ENCODE assay signal across 10 mouse cellular contexts in the genomic region with DNA sequence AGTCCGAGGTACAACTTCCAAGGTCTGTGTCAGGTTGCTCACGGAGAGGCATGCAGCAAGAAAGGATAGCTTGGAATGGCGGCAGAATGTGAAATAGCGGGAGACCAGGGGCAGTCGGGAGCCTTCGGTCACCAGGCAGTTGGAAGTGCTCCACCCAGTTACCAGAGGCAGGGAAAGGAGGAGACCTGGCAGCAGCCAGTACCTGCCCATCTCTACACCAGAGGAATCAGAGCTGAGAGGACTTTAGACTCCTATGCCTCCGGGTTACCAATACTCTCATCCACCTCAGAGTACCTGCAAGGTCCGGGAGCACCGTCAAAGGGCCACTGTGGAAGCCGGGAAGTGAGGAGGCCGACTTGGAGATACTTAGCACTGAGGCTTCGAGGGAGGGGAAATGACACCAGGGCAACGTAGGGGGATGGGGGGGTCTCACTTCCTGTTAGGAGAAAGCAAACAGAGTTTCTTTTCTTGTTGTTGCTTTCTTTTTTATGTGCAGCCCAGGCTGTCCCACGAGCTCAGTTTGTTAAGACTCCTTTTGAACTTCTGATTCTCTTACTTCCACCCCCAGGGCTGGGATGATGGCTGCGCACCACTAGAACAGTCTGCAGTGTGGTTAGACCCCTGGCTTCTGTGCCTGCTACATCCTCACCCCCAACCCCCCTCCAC. TPM values are rescaled to one million over a fixed set of nuclear protein-coding genes. Genes with fewer than 3 reads are reported as not detected.
DNase-seq lines count a peak whose midpoint lies in the region; TF ChIP-seq lines count a peak whose summit lies in the region.
"Had no signal": no experiment of that assay in that cellular context is flagged by ENCODE, and none has a peak within 500 bp of the region (broad histone marks: within the 10 kb centered on the region; RNA-seq: fewer than 3 reads in every experiment).

A gene (minus strand): TSS at position 374 of the 666 bp plus-strand sequence.

- 18% methylated on average over 15 of the region's 15 CpGs for WGBS in liver, adult 2 months
- WGBS in bone marrow, adult 2 months, result 18% methylated on average over 15 of the region's 15 CpGs
- 26% methylated on average over 15 of the region's 15 CpGs for WGBS in small intestine, adult 2 months

- H3K4me1 ChIP-seq in liver, adult 2 months (ENCODE audit: control insufficient read depth, insufficient read depth, low read length), result peaks cover 18% of the 10 kb centered on the region
- peaks cover 2% of the 10 kb centered on the region; the same call in 1 of the 2 replicates for H3K4me1 ChIP-seq in bone marrow, adult 2 months (ENCODE audit: control insufficient read depth, insufficient read depth, low read length)
- peaks cover 15% of the 10 kb centered on the region for H3K4me1 ChIP-seq in small intestine, adult 2 months (ENCODE audit: control insufficient read depth, insufficient read depth, insufficient read length, low read length)

- H3K36me3 ChIP-seq in liver, adult 2 months (ENCODE audit: control insufficient read depth, insufficient read depth, low read length), result no peaks in the 10 kb centered on the region
- H3K36me3 ChIP-seq in small intestine, adult 2 months (ENCODE audit: control insufficient read depth, insufficient read depth, low read length), result no peaks in the 10 kb centered on the region

- no peaks in the 10 kb centered on the region for H3K27me3 ChIP-seq in liver, adult 2 months (ENCODE audit: control insufficient read depth, insufficient read depth, low read length)
- H3K27me3 ChIP-seq in small intestine, adult 2 months (ENCODE audit: control insufficient read depth, insufficient read depth, low read length), result no peaks in the 10 kb centered on the region

- TF ChIP-seq CTCF in liver, adult 2 months (IDR thresholded peaks at IDR 0.05; ENCODE audit: low read depth, low read length), result no peak
- TF ChIP-seq CTCF in bone marrow, adult 2 months (IDR thresholded peaks at IDR 0.05; ENCODE audit: control insufficient read depth, insufficient read depth, low read length), result no peak
- no peak for TF ChIP-seq CTCF in small intestine, adult 2 months (IDR thresholded peaks at IDR 0.05; ENCODE audit: extremely low read depth, insufficient read length, insufficient replicate concordance, low read depth, low read length)

- peak; percentile 93 for DNase-seq in liver, adult 2 months (ENCODE audit: extremely low read depth, low read depth, low spot score)
- DNase-seq in liver, result no peak
- peak; percentile 46 for DNase-seq in kidney, postnatal 14 days
- no peak for DNase-seq in ovary, adult 18-20 months (ENCODE audit: low spot score)
- no peak for DNase-seq in urinary bladder, postnatal 14 days (ENCODE audit: low spot score)
- no peak for DNase-seq in urinary bladder, postnatal 4 days (ENCODE audit: low spot score in 2 of 2)
- DNase-seq: cerebellum, adult 2 months; heart, adult 2 months had no signal

- H3K27ac ChIP-seq in liver, adult 2 months (replicated peaks; ENCODE audit: insufficient read depth, low read depth, low read length), result peak within 1 kb of the TSS; percentile 40
- peak within 1 kb of the TSS; percentile 49 for H3K27ac ChIP-seq in bone marrow, adult 2 months (ENCODE audit: control insufficient read depth, insufficient read depth, low read depth, low read length, poor library complexity)
- H3K27ac ChIP-seq in small intestine, adult 2 months (ENCODE audit: insufficient read depth, low read depth, low read length), result peak within 1 kb of the TSS; percentile 52
- H3K27ac ChIP-seq: heart, adult 2 months had no signal

- peak within 1 kb of the TSS; percentile 27 for H3K9ac ChIP-seq in liver, adult 2 months (ENCODE audit: low read depth, low read length)

- TF ChIP-seq POLR2A in liver, adult 2 months (IDR thresholded peaks at IDR 0.05; ENCODE audit: extremely low read depth, insufficient read depth, low read length), result 0 out of 2 replicates have a peak, but pooled peaks have one; percentile 26
- no peak for TF ChIP-seq POLR2A in bone marrow, adult 2 months (IDR thresholded peaks at IDR 0.05; ENCODE audit: borderline replicate concordance, control insufficient read depth, low read depth, low read length)
- TF ChIP-seq POLR2A in small intestine, adult 2 months (IDR thresholded peaks at IDR 0.05; ENCODE audit: low read depth, low read length), result no peak

- H3K79me2 ChIP-seq in liver, adult 2 months (ENCODE audit: control insufficient read depth, insufficient read depth, low read length), result no peaks in the 10 kb centered on the region

- H3K4me3 ChIP-seq in liver, adult 2 months (ENCODE audit: insufficient read depth, low read depth, low read length), result peak within 1 kb of the TSS; percentile 13
- peak within 1 kb of the TSS; percentile 33 for H3K4me3 ChIP-seq in bone marrow, adult 2 months (replicated peaks; ENCODE audit: control insufficient read depth, low read depth, low read length)
- H3K4me3 ChIP-seq in small intestine, adult 2 months (ENCODE audit: low read depth, low read length), result peak within 1 kb of the TSS; percentile 47
- H3K4me3 ChIP-seq: heart, adult 2 months had no signal

RNA-seq across cellular contexts. Expression of the gene that starts here (rescaled TPM):
- 4.2 and 4.9 TPM in 2 replicates for total RNA-seq in liver, adult 2 months (2014; rRNA removed)
- 3.1 and 5.5 TPM in 2 replicates for polyA plus RNA-seq in liver, adult 2 months (2012; rRNA removed)
- polyA plus RNA-seq in bone marrow, adult 2 months (2011; ENCODE audit: insufficient read depth, insufficient read length, low replicate concordance, missing spikeins), result 1.2 and 4.9 TPM in 2 replicates
- polyA plus RNA-seq in small intestine, adult 2 months (2012; rRNA removed), result 3.5 and 6.1 TPM in 2 replicates

Comparison
In these comparisons a context has a peak if more than half of its experiments do, and no peak if none do; other contexts are left out.
1. DNase-seq: peak in liver, adult 2 months (single experiment) and kidney, postnatal 14 days (single experiment); none in liver (single experiment), ovary, adult 18-20 months (single experiment), urinary bladder, postnatal 14 days (single experiment) and urinary bladder, postnatal 4 days (0 of 2).
2. Peak in every context shown above with its lines, with median percentiles within 50 percentile points of each other: H3K27ac ChIP-seq and H3K4me3 ChIP-seq.